Mouse (Mus musculus): Measurements from ENCODE around the gene Fbrsl1. TPM values are rescaled to one million over a fixed set of nuclear protein-coding genes. Genes with fewer than 3 reads are reported as not detected.
A peak's percentile ranks its signal among the peaks of the same experiment; 100 is the strongest.

Fbrsl1 gene
- total and polyA plus RNA-seq, 2 experiments from 2014 or later, result 20.3 to 32.8 TPM

DNA sequence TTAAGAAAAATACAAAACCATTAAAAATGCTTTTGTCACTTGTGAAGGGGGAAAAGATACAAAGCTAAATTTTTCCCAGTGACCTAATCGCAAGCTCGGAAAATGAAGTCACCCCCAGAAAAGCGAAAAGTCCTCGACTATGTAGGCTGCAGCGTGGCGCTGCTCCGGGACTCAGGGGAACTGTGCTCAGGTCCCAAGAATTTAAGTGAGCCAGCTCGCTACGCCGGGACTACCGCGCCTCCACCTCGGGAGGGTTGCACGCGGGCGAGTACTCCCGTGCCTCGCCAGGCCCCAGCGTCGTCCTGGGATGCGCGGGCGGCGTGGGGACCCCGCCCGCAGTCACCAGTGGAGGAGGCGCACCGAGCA lies 85.5 kb downstream of the Fbrsl1 start:
- Histone ChIP-seq H3K36me3 (ENCODE audit: insufficient read depth, low read length) (peaks cover 9% of the 10 kb centered on the region), H3K4me1 (ENCODE audit: insufficient read depth, low read length) (no peaks in the 10 kb centered on the region), H3K4me2 (ENCODE audit: low read depth, low read length, poor library complexity, severe bottlenecking) (peak overlapping the region; percentile 75), H3K9me3 (ENCODE audit: low read length) (no peaks in the 10 kb centered on the region), H3K4me3 (ENCODE audit: low read depth, low read length) (peak overlapping the region; percentile 46), H3K9ac (replicated peaks; ENCODE audit: low read length, poor library complexity, severe bottlenecking) (peak overlapping the region; percentile 61), H3K27me3 (ENCODE audit: insufficient read depth, low read length) (no peaks in the 10 kb centered on the region), H3K27ac (ENCODE audit: low read depth, low read length) (no peak overlapping the region)
- ATAC-seq (ENCODE audit: low FRiP score) (no peak; the same call in 1 of the 2 replicates), DNase-seq (ENCODE audit: low spot score) (no peak)
- no peak for TF ChIP-seq CTCF (IDR thresholded peaks at IDR 0.05)
- WGBS, result 8% methylated on average over 23 of the region's 28 CpGs

DNA sequence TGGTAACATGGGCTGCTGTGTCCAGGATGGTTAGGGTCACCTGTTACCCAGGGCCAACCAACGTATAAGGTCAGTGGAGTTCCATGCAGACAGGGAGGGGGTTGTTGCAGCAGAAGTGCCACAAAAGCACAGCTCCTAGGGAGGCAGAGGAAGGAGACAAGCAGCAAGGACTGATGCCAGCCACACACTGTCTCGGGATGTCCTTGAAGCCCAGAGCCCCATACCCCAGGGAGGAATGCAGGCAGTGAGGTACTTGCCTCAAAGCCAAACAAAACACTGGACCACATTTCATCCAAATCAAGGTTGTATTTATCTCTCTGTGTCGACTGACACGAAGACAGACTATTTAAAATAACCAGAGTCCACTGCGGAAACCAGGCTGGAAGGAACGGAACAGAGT lies 86.8 kb downstream of the Fbrsl1 start:
- DNase-seq (ENCODE audit: low spot score) (no peak), ATAC-seq (ENCODE audit: low FRiP score) (no peak)
- Histone ChIP-seq H3K27ac (ENCODE audit: low read depth, low read length) (no peak overlapping the region), H3K4me2 (ENCODE audit: low read depth, low read length, poor library complexity, severe bottlenecking) (no peak overlapping the region), H3K36me3 (ENCODE audit: insufficient read depth, low read length) (peaks cover 8% of the 10 kb centered on the region; the same call in 1 of the 2 replicates), H3K9ac (replicated peaks; ENCODE audit: low read length, poor library complexity, severe bottlenecking) (no peak overlapping the region), H3K9me3 (ENCODE audit: low read length) (no peaks in the 10 kb centered on the region), H3K27me3 (ENCODE audit: insufficient read depth, low read length) (no peaks in the 10 kb centered on the region), H3K4me3 (ENCODE audit: low read depth, low read length) (no peak overlapping the region), H3K4me1 (ENCODE audit: insufficient read depth, low read length) (no peaks in the 10 kb centered on the region)
- 76% methylated on average over 6 of the region's 6 CpGs for WGBS
- no peak for TF ChIP-seq CTCF (IDR thresholded peaks at IDR 0.05)

DNA sequence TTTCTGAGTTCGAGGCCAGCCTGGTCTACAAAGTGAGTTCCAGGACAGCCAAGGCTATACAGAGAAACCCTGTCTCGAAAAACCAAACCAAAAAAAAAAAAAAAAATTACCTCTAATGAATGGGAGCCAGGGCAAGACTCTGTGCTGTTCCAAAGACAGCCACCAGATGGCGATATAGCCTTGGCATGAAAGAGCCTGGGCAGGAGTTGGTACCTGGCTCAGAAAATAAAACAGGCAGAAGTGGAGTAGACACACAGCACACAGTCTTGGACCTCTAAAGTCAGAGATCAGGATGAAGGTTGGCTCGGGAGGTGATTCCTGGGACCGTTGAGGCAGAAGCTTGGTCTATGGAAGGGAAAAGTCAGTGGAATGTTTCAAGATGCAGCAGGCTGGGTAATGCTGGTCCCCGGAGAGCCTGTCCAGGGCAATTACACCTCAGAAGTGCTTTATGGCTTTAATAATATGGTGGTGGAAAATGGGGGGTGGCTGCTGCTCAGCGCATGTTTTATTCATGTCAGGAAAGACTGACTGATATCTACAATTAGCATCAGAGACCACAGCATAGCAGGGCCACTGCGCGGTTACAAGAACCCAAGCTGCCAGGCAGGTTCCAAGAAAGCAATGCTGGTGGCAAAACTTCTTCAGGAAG lies 90.6 kb downstream of the Fbrsl1 start:
- 34% methylated on average over 9 of the region's 9 CpGs for WGBS
- TF ChIP-seq CTCF (IDR thresholded peaks at IDR 0.05), result peak; percentile 92
- H3K4me2 ChIP-seq (ENCODE audit: low read depth, low read length, poor library complexity, severe bottlenecking), result no peak overlapping the region
- H3K4me1 ChIP-seq (ENCODE audit: insufficient read depth, low read length), result no peaks in the 10 kb centered on the region
- ATAC-seq (ENCODE audit: low FRiP score) (peak; percentile 53), DNase-seq (ENCODE audit: low spot score) (peak; percentile 88)
- no peak overlapping the region for H3K27ac ChIP-seq (ENCODE audit: low read depth, low read length)
- H3K27me3 ChIP-seq (ENCODE audit: insufficient read depth, low read length), result no peaks in the 10 kb centered on the region
- peaks cover 3% of the 10 kb centered on the region; the same call in 1 of the 2 replicates for H3K36me3 ChIP-seq (ENCODE audit: insufficient read depth, low read length)
- no peak overlapping the region for H3K4me3 ChIP-seq (ENCODE audit: low read depth, low read length)
- no peak overlapping the region for H3K9ac ChIP-seq (replicated peaks; ENCODE audit: low read length, poor library complexity, severe bottlenecking)
- H3K9me3 ChIP-seq (ENCODE audit: low read length), result no peaks in the 10 kb centered on the region

DNA sequence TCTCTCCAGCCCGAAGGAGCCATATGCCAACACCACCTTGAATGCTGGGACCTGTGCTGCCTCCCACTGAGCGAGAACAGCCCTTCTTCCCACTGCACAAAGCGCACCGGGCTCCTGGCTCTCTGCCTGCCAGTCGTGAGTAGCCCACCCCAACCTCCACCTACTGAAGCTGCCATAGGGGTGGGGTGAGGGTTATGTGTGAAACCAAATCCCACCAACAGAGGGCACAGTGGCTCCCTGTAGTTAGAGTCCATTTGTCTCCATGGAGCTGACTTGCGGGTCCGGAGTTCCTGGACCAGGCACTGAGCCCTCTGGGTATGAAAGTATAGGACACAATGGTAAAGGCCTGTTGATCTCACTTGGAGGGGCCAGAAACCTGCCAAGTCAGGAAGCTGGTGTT lies 93.6 kb downstream of the Fbrsl1 start:
- Histone ChIP-seq H3K4me2 (ENCODE audit: low read depth, low read length, poor library complexity, severe bottlenecking) (no peak overlapping the region), H3K27me3 (ENCODE audit: insufficient read depth, low read length) (no peaks in the 10 kb centered on the region), H3K4me3 (ENCODE audit: low read depth, low read length) (no peak overlapping the region), H3K9ac (replicated peaks; ENCODE audit: low read length, poor library complexity, severe bottlenecking) (no peak overlapping the region), H3K4me1 (ENCODE audit: insufficient read depth, low read length) (no peaks in the 10 kb centered on the region), H3K9me3 (ENCODE audit: low read length) (no peaks in the 10 kb centered on the region), H3K27ac (ENCODE audit: low read depth, low read length) (no peak overlapping the region), H3K36me3 (ENCODE audit: insufficient read depth, low read length) (no peaks in the 10 kb centered on the region)
- peak; percentile 67 for TF ChIP-seq CTCF (IDR thresholded peaks at IDR 0.05)
- 14% methylated on average over 7 of the region's 7 CpGs for WGBS
- ATAC-seq (ENCODE audit: low FRiP score) (no peak), DNase-seq (ENCODE audit: low spot score) (peak; percentile 39)

DNA sequence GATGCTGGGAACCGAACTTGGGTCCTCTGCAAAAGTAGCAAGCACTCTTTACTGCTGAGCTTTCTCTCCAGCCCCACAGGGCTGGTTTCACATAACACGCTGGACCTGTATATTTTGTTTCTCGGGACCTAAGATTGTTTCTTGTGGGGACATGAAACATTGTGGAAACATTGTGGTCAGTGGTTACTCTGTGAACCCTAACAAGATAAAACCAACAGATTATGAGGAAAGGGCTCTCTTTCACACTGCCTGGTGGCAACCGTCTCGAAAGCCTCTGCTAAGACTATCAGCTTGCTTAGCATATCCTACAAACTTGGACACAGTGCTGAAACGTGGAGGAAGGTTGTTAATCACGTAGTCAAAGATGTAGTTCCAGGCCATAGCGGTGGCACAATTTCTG lies 101.3 kb downstream of the Fbrsl1 start:
- no peak overlapping the region for H3K27ac ChIP-seq (ENCODE audit: low read depth, low read length)
- DNase-seq (ENCODE audit: low spot score), result no peak
- H3K36me3 ChIP-seq (ENCODE audit: insufficient read depth, low read length), result no peaks in the 10 kb centered on the region
- H3K4me2 ChIP-seq (ENCODE audit: low read depth, low read length, poor library complexity, severe bottlenecking), result no peak overlapping the region
- H3K9me3 ChIP-seq (ENCODE audit: low read length), result no peaks in the 10 kb centered on the region
- H3K4me1 ChIP-seq (ENCODE audit: insufficient read depth, low read length), result peaks cover 4% of the 10 kb centered on the region; the same call in 1 of the 2 replicates
- WGBS, result 85% methylated on average over 8 of the region's 8 CpGs
- no peak overlapping the region for H3K4me3 ChIP-seq (ENCODE audit: low read depth, low read length)
- no peak for TF ChIP-seq CTCF (IDR thresholded peaks at IDR 0.05)
- ATAC-seq (ENCODE audit: low FRiP score), result no peak
- H3K9ac ChIP-seq (replicated peaks; ENCODE audit: low read length, poor library complexity, severe bottlenecking), result no peak overlapping the region
- H3K27me3 ChIP-seq (ENCODE audit: insufficient read depth, low read length), result no peaks in the 10 kb centered on the region

DNA sequence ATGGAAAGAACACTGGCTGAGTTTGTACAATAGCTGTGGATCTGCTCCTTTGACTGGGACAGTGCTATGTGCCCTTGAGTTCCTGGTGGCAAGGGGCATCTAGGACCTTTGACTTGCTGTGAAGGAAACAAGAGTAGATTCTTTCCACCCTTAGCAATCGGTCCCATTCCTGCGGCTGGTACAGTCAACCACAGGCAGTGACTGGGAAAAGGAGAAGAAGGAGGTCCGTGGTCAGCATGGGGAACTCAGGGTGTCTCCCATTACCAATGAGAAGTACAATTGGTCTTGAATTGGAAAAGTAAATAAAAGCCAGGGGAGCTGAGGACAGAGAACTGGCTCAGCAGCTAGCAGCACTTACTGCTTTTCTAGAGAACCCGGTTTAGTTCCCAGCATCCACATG lies 102.8 kb downstream of the Fbrsl1 start:
- no peak overlapping the region for H3K4me2 ChIP-seq (ENCODE audit: low read depth, low read length, poor library complexity, severe bottlenecking)
- H3K4me3 ChIP-seq (ENCODE audit: low read depth, low read length), result no peak overlapping the region
- peaks cover 4% of the 10 kb centered on the region; the same call in 1 of the 2 replicates for H3K4me1 ChIP-seq (ENCODE audit: insufficient read depth, low read length)
- TF ChIP-seq CTCF (IDR thresholded peaks at IDR 0.05), result no peak
- ATAC-seq (ENCODE audit: low FRiP score) (no peak), DNase-seq (ENCODE audit: low spot score) (no peak)
- WGBS, result 89% methylated on average over 4 of the region's 4 CpGs
- no peaks in the 10 kb centered on the region for H3K36me3 ChIP-seq (ENCODE audit: insufficient read depth, low read length)
- no peaks in the 10 kb centered on the region for H3K9me3 ChIP-seq (ENCODE audit: low read length)
- H3K27ac ChIP-seq (ENCODE audit: low read depth, low read length), result no peak overlapping the region
- no peak overlapping the region for H3K9ac ChIP-seq (replicated peaks; ENCODE audit: low read length, poor library complexity, severe bottlenecking)
- H3K27me3 ChIP-seq (ENCODE audit: insufficient read depth, low read length), result no peaks in the 10 kb centered on the region
